Mouse (Mus musculus): ENCODE results near the gene Ntrk1. TPM values are rescaled to one million over a fixed set of nuclear protein-coding genes. Genes with fewer than 3 reads are reported as not detected.
A peak's percentile ranks its signal among the peaks of the same experiment; 100 is the strongest.

The Ntrk1 gene
- total and polyA plus RNA-seq, 2 experiments from 2014 or later: 0.11 to 0.16 TPM

- no peak overlapping the region for H3K4me3 ChIP-seq (ENCODE audit: low read depth, low read length)
- no peaks in the 10 kb centered on the region for H3K4me1 ChIP-seq (ENCODE audit: control insufficient read depth, insufficient read depth)
- peaks cover 94% of the 10 kb centered on the region for H3K27me3 ChIP-seq (ENCODE audit: control insufficient read depth, insufficient read depth, low read length)
- no peaks in the 10 kb centered on the region for H3K36me3 ChIP-seq (replicated peaks; ENCODE audit: control insufficient read depth, insufficient read depth, low read length)
- ATAC-seq (ENCODE audit: insufficient read depth, low read depth) (no peak), DNase-seq (ENCODE audit: low spot score) (no peak)
- no peak for TF ChIP-seq EP300 (IDR thresholded peaks at IDR 0.05; ENCODE audit: low read depth)
- no peak for TF ChIP-seq CTCF (IDR thresholded peaks at IDR 0.05; ENCODE audit: low read depth)
- H3K9me3 ChIP-seq (replicated peaks; ENCODE audit: control insufficient read depth, low read length): no peaks in the 10 kb centered on the region
- no peak overlapping the region for H3K9ac ChIP-seq (replicated peaks; ENCODE audit: low read depth, low read length)
- 55% methylated on average over 5 of the region's 5 CpGs for WGBS
- no peak overlapping the region for H3K27ac ChIP-seq (ENCODE audit: low read depth)
- no peak overlapping the region for H3K4me2 ChIP-seq (ENCODE audit: low read depth, low read length)
Measured at GRCm38 (mm10) chr3:87801681-87802080, 6.7 kb upstream of the Ntrk1 start.

- ATAC-seq (ENCODE audit: insufficient read depth, low read depth): no peak; the same call in 1 of the 2 replicates
- under 1% methylated on average over 27 of the region's 29 CpGs for WGBS
- Histone ChIP-seq H3K9me3 (replicated peaks; ENCODE audit: control insufficient read depth, low read length) (no peaks in the 10 kb centered on the region), H3K4me2 (ENCODE audit: low read depth, low read length) (peak within 1 kb of the TSS; percentile 50), H3K27me3 (ENCODE audit: control insufficient read depth, insufficient read depth, low read length) (peaks cover 100% of the 10 kb centered on the region), H3K9ac (replicated peaks; ENCODE audit: low read depth, low read length) (no peak within 1 kb of the TSS), H3K36me3 (replicated peaks; ENCODE audit: control insufficient read depth, insufficient read depth, low read length) (no peaks in the 10 kb centered on the region), H3K4me1 (ENCODE audit: control insufficient read depth, insufficient read depth) (no peaks in the 10 kb centered on the region; the same call in 1 of the 2 replicates), H3K27ac (ENCODE audit: low read depth) (no peak within 1 kb of the TSS), H3K4me3 (ENCODE audit: low read depth, low read length) (peak within 1 kb of the TSS; percentile 26)
- no peak for DNase-seq (ENCODE audit: low spot score)
- TF ChIP-seq CTCF (IDR thresholded peaks at IDR 0.05; ENCODE audit: low read depth): no peak
- TF ChIP-seq EP300 (IDR thresholded peaks at IDR 0.05; ENCODE audit: low read depth): no peak
Measured at GRCm38 (mm10) chr3:87796736-87797334, 1.9 kb upstream of the Ntrk1 start, which contains the start of gene Insrr. Insrr (plus strand) TSS chr3:87796951.

DNA sequence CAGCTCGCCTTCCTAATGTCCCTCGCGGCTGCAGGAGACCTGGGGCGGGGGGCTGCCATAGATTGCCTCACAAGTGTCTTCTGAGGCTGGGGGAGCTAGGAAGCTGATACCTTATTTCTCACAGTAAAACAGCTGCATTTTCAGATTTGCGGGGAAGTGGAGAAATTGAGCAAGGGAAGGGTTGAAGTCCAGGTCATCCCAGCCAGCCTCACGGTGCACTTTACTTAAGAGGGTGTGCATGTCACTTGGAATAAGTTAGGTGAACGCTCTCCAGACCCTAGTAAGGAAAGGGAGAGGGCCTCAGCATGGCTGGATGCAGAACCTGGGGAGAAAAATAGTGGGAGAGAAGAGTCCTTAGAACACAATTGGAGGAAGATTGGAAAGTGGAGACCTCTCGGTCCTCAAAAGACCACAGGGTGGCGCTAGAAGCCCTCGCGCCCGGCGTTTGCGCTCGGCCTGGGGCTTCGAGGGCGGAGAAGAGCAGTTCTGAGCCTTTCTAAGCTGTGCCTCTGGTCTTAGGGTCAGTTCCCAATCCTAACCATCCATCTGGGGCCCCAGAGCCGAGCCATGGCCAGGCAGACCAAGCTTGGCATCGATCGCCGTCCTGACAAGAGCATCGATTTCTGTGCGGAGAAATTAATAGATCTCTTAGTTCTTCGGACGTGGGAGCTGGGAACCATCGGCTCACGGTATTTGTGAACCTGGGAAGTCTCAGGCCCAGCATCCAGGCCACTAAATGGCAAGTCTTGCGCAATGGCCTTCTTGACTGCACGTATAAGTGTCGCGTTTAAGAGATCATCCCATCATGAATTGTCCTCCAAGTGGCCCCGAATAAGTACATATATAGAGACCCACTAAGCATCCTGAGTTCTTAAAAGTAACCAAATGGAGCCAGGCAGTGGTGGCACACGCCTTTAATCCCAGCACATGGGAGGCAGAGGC lies 645 bp upstream of the Ntrk1 start:
- 16% methylated on average over 33 of the region's 33 CpGs for WGBS
- TF ChIP-seq EP300 (IDR thresholded peaks at IDR 0.05; ENCODE audit: low read depth) (no peak), CTCF (IDR thresholded peaks at IDR 0.05; ENCODE audit: low read depth) (peak; percentile 72)
- Histone ChIP-seq H3K4me3 (ENCODE audit: low read depth, low read length) (peak overlapping the region; percentile 26), H3K27me3 (ENCODE audit: control insufficient read depth, insufficient read depth, low read length) (peaks cover 100% of the 10 kb centered on the region), H3K4me1 (ENCODE audit: control insufficient read depth, insufficient read depth) (no peaks in the 10 kb centered on the region; the same call in 1 of the 2 replicates), H3K36me3 (replicated peaks; ENCODE audit: control insufficient read depth, insufficient read depth, low read length) (no peaks in the 10 kb centered on the region), H3K9ac (replicated peaks; ENCODE audit: low read depth, low read length) (no peak overlapping the region), H3K27ac (ENCODE audit: low read depth) (no peak overlapping the region), H3K9me3 (replicated peaks; ENCODE audit: control insufficient read depth, low read length) (no peaks in the 10 kb centered on the region), H3K4me2 (ENCODE audit: low read depth, low read length) (peak overlapping the region; percentile 34)
- ATAC-seq (ENCODE audit: insufficient read depth, low read depth) (0 out of 2 replicates have a peak, but pooled peaks have one; percentile 18), DNase-seq (ENCODE audit: low spot score) (peak; percentile 65)

GRCm38 (mm10) chr3:87789768-87790167 lies 5.2 kb downstream of the Ntrk1 start:
- 32% methylated on average over 5 of the region's 5 CpGs for WGBS
- no peak for TF ChIP-seq EP300 (IDR thresholded peaks at IDR 0.05; ENCODE audit: low read depth)
- no peak for TF ChIP-seq CTCF (IDR thresholded peaks at IDR 0.05; ENCODE audit: low read depth)

DNA sequence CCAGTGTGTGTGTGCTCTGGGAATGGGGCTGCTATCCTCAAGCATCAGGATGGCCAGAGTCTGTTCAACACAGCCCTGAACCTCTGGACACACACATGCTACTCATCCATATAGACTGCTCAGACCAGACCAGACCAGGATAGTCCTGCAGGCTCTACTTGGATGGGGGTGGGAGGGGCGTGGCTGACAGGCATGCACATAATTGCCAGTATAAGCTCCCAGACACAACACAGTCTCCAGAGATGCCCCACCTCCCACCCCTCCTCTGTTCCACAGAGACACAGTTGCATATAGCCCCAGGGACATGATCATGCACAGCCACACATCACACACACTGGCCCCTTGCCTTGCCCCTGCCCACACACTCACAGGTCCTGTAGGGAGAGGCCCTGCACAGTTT lies 5.7 kb downstream of the Ntrk1 start:
- H3K4me3 ChIP-seq (ENCODE audit: low read depth, low read length): no peak overlapping the region
- 45% methylated on average over 1 of the region's 1 CpGs for WGBS
- no peak overlapping the region for H3K4me2 ChIP-seq (ENCODE audit: low read depth, low read length)
- H3K4me1 ChIP-seq (ENCODE audit: control insufficient read depth, insufficient read depth): peaks cover 8% of the 10 kb centered on the region; the same call in 1 of the 2 replicates
- no peaks in the 10 kb centered on the region for H3K36me3 ChIP-seq (replicated peaks; ENCODE audit: control insufficient read depth, insufficient read depth, low read length)
- TF ChIP-seq CTCF (IDR thresholded peaks at IDR 0.05; ENCODE audit: low read depth) (no peak), EP300 (IDR thresholded peaks at IDR 0.05; ENCODE audit: low read depth) (no peak)
- no peak overlapping the region for H3K9ac ChIP-seq (replicated peaks; ENCODE audit: low read depth, low read length)
- no peaks in the 10 kb centered on the region for H3K9me3 ChIP-seq (replicated peaks; ENCODE audit: control insufficient read depth, low read length)
- ATAC-seq (ENCODE audit: insufficient read depth, low read depth) (no peak), DNase-seq (ENCODE audit: low spot score) (no peak)
- H3K27ac ChIP-seq (ENCODE audit: low read depth): no peak overlapping the region
- H3K27me3 ChIP-seq (ENCODE audit: control insufficient read depth, insufficient read depth, low read length): peaks cover 56% of the 10 kb centered on the region

More at GRCm38 (mm10) chr3:87789768-87790167, 5.2 kb downstream of the Ntrk1 start:
- Histone ChIP-seq H3K4me1 (ENCODE audit: control insufficient read depth, insufficient read depth) (peaks cover 8% of the 10 kb centered on the region; the same call in 1 of the 2 replicates), H3K4me2 (ENCODE audit: low read depth, low read length) (no peak overlapping the region), H3K27ac (ENCODE audit: low read depth) (no peak overlapping the region), H3K9ac (replicated peaks; ENCODE audit: low read depth, low read length) (no peak overlapping the region), H3K36me3 (replicated peaks; ENCODE audit: control insufficient read depth, insufficient read depth, low read length) (no peaks in the 10 kb centered on the region), H3K4me3 (ENCODE audit: low read depth, low read length) (no peak overlapping the region), H3K27me3 (ENCODE audit: control insufficient read depth, insufficient read depth, low read length) (peaks cover 61% of the 10 kb centered on the region), H3K9me3 (replicated peaks; ENCODE audit: control insufficient read depth, low read length) (no peaks in the 10 kb centered on the region)
- ATAC-seq (ENCODE audit: insufficient read depth, low read depth) (no peak), DNase-seq (ENCODE audit: low spot score) (no peak)

All from heart, postnatal 0 days (tissue).